Mouse (Mus musculus) ES-E14 (cell line): ENCODE results near the gene Cry1.
A peak's percentile ranks its signal among the peaks of the same experiment; 100 is the strongest.

ENCODE experiments used
- HCFC1 ChIP-seq: IDR thresholded peaks from 2 replicates; pipeline ENCODE4 v1.6.1; 2012; ENCODE audit warnings: low read length, inconsistent platforms, borderline replicate concordance; ENCODE audit not compliant: insufficient read depth
- MAFK ChIP-seq: IDR thresholded peaks from 2 replicates; pipeline ENCODE4 v1.6.1; 2014; ENCODE audit warnings: mild to moderate bottlenecking, low read depth, low read length, inconsistent platforms; ENCODE audit not compliant: insufficient read depth
- ZC3H11A ChIP-seq: IDR thresholded peaks from 2 replicates; pipeline ENCODE4 v1.6.1; 2012; ENCODE audit warnings: low read depth, mild to moderate bottlenecking, inconsistent platforms, low read length, borderline replicate concordance
- ZNF384 ChIP-seq: IDR thresholded peaks from 2 replicates; pipeline ENCODE4 v1.6.1; 2012; ENCODE audit warnings: low read depth, low read length, inconsistent platforms

GRCm38 (mm10) chr10:85220918-85221770, 36.3 kb upstream of the Cry1 start:
- TF ChIP-seq HCFC1, result no peak
- TF ChIP-seq ZC3H11A, result peak; percentile 90
- no peak for TF ChIP-seq MAFK
- TF ChIP-seq ZNF384, result no peak
